Mouse (Mus musculus) large intestine, adult 2 months (tissue): ENCODE data around the gene Nog. TPM values are rescaled to one million over a fixed set of nuclear protein-coding genes. Genes with fewer than 3 reads are reported as not detected.

Experiments used
- DNase-seq: peaks from one replicate; pipeline ENCODE4 v3.0.0-alpha.2; 2012; ENCODE audit warnings: low read depth, low spot score
- WGBS: fragments of 180-500 bp; shearing (Covaris S2); methylation state at CpG from one replicate; pipeline ENCODE4 v1.1.7; 2018; 5-methylcytosine and 5-hydroxymethylcytosine counted together
- polyA plus RNA-seq: library from polyadenylated mRNA; depleted of rRNA; stranded (reverse); fragments of >200 nt; gene quantifications from 2 replicates; pipeline ENCODE4 v1.2.3, GENCODE M21; 2012; rRNA removed

Gene Nog
- polyA plus RNA-seq = 1.2 and 1.4 TPM in 2 replicates

DNA sequence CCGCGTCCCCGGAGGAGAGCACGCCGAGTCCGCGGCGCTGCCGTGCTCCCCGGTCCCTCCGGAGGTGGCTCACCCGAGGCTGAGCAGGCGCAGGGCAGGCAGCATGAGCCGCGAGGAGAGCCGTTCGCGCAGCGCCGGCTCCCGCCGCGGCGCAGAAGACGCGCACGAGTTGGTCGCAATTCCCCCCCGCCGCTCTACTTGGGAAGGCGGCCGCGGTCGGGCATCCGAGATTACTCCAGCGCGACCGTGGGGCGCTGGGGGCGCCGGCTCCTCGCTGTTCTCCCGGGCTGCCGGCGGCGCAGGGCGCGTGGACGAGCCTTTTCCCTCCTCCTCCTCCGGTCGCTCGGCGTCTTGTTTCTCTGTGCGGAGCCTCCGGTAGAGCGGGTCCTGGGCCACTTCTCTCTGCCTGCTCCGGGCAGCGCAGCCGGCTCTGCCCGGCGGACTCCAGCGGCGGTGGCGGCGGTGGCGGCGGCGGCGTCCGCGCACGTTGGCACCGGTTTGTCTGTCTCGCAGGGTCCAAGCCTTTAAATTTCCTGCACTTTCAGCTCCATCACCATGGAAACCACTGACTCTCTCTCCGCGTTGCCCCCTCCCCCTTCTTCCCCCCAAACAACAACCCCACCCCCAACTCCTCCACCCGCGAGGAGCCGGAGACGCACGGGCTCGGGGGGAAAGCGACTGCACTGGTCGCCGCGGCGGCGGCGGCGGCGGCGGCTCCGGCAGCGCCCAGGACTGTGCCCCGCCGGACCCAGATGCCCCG lies at the start of gene Nog:
TSS of gene Nog (minus strand) at position 277 of the 760 bp plus-strand sequence.
- WGBS = 1% methylated on average over 97 of the region's 97 CpGs
- DNase-seq = no peak

DNA sequence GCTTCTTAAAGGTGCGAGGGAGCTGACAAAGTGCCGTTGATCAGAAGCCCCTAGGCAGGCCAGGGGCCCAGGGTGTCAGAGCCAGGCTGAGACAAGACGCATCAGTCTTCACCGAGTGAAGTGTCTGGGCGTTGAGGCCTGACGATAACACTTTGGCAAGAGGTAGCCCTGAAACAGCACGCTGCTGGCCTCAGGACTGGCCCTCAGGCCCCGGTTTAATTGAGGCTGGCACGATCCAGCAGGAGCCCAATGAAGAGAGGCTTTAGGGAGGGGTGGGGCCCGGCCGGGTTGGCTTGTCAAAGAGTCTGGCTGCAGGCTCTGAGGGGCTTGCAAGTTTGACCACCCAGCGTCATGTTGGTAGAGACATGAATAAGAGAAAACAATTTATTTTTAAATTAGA lies 38.1 kb upstream of the Nog start:
- WGBS = 67% methylated on average over 12 of the region's 12 CpGs
- no peak for DNase-seq

DNA sequence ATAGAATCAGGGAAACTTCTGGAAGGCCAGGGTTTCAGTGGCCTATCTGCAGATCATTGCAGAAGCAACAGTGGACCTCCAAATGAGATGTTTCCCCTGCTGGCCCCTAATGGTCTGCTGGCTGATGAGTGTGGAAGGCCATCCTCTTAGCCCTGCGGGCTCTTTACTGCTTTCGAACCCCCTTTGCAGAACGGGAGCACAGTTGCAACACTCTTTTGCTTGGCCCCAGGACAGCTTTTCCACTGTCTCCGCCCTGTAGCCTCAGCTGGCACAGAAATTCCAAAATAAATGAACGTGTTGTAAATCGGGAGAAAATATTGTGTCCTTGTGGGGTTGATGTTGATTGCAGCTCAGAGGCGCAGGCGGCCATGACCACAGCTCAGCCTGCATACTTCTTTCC lies 37.7 kb upstream of the Nog start:
- DNase-seq = no peak
- WGBS = 68% methylated on average over 8 of the region's 8 CpGs

DNA sequence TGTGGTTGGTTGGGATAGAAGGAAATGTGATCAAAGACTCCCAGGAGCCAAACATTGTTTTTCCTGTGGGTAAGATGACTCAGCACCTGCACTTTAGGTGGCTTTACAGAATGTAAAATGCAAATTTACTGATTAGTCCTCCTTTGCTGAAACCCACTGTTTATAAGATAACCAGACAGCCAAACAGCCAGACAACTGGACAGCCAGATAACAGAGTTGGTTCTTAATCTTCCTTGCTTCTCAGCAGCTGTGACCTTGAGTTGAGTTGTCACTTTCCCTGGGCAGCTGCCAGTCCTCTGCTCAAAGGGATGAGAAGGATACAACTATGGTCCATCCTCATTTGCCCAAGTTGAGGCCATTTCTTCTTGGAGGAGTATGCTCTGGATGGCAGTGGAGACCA lies 35.8 kb upstream of the Nog start:
- no peak for DNase-seq

DNA sequence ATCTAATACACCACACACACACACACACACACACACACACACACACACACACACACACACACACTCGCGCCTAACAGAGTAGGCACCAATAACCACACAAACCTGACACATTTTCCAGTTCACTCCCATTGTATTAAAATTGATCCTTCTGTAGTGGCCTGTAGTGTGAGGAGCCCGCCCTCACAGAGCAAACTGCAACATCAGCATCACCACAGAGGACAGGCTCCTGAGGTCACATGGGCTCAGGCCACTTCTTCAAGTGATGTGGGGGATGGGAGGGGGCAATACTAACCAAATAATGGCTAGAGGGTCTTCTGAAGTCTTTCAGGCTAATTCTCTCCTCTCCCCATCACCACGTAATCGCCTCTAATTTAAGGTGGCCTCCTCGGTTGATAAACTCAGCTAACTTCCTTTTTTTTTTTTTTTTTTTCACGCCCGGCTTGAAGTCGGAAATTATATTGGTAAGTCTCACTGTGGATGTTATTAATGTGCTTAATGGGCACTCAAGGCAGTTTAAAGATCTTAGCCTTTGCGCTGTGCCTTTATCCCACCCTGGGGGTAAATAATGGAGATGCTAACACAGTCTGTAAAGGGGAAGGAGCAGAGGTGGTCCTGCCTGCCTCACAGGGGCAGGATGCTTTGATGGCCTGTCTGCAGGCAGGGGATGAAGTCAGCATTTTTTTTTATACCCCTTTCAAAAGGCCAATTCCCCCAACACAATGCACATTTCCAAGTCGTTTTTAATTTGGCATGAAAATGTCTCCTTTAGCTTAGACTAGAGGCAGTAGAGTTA lies 25.2 kb upstream of the Nog start:
- DNase-seq = no peak
- 56% methylated on average over 11 of the region's 11 CpGs for whole genome bisulfite sequencing

DNA sequence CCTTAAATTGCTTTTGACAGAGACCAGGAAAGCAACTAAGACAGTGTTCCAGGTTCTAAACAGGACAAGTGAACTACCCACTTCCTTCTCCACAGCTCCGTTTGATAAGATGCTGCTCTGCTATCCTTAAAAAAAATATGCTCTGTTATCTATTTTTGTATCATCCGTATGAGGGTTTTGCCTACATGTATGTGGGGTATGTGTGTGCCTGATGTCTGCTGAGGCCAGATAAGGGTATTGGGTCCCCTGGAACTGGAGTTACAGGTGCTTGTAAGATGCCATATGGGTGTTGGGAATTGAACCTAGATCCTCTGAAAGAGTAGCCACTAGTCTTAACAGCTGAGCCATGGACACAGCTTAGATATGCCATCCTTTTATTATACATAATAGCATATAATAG lies 19.6 kb upstream of the Nog start:
- 93% methylated on average over 2 of the region's 2 CpGs for WGBS
- DNase-seq = no peak

DNA sequence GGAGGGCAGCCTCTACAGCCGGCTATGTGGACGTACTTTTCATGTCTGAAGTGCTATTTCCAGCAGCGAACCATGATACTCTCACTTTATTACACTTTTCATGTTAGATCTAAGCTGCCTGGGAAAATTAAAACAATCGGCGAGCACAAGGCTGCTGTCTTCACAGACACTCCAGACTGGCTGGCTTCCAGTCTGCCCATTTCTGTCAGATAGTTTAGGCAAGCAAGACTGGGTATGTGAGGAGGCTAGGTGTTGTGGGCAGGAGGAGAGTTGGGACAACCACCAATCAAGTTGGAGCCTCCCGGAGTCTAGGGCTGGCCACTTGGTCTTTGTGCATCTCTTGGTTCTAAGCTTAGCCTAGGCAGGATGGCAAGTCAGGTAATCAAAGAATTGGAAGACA lies 17.5 kb upstream of the Nog start:
- no peak for DNase-seq
- 61% methylated on average over 6 of the region's 6 CpGs for whole genome bisulfite sequencing

DNA sequence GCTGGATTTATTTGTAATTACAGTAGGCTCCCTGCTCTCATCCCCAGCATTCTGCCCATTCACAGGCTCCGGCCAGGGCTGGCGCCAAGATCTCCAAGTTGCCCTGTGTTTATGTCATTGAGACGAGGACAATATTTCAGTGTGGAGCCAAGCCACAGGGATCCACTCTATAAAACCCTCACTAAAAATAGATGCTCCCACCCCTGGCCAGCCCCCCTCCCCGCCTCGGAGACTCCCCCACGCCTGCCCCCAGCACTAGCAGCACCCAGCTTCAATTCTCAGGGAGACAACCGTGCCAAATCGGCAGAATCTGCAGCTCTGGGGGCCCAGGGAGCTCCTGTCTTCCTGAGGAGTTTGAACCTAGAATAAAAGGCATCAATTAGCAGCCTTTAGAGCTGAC lies 16.2 kb upstream of the Nog start:
- WGBS = 21% methylated on average over 8 of the region's 8 CpGs
- no peak for DNase-seq

DNA sequence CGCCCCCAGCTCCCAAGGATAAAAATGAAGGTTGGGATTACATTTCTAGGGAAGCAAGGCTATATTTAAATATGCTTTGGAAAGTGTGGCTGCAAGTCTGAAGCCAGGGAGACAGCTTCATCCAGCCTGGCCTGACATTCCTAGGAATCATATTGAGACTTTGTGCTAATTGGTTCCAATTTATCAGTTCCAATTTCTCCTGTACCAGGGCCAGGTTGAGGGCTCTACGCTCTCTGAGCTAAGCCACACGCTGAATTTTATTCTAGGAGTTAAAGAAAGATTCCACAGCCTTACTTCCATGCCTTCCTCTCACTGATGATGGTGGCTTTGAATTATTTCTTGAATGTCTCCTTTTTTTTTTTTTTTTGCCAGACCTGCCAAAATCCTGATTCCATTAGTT lies 15.6 kb upstream of the Nog start:
- 64% methylated on average over 3 of the region's 3 CpGs for WGBS
- no peak for DNase-seq

DNA sequence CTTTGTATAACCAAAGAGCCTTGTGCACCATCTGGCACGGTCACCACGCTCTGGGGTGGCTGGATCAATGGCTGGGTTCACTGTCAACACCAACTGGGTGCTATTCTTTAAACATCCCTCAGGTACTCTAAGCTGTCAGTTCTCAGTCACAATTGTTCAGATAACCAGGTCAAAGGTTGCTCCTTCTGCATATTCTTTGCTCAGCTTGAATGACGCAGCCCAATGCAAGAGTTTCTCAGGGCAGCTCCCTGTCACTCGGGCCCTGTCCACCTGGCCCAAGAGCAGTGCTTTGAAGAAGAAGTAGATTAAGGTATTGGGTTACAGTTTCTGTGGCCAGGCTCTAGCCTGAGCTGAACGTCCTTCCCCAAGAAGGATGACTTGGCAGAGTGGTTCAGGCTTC lies 12.2 kb upstream of the Nog start:
- WGBS = 54% methylated on average over 5 of the region's 5 CpGs
- DNase-seq = no peak

DNA sequence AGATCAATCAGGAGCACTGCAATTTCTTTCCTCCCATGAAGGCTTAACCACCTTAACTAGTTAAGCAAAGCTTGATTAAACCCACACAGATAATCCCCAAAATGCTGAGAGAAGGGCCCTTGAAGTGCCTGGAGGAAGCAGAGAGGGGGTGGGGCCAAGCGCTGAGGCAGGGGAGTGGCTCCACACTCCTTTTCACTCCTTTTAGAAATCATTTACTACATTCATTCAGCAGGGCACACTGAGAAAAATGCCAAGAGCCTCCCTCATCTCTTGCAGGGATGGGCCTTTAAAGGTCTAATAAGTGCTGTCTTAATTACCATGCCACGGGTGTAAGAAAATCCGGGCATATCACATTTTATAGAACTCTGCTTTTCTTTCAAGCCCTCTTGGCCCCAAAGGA lies 10.2 kb upstream of the Nog start:
- WGBS = 10% methylated on average over 3 of the region's 3 CpGs

DNA sequence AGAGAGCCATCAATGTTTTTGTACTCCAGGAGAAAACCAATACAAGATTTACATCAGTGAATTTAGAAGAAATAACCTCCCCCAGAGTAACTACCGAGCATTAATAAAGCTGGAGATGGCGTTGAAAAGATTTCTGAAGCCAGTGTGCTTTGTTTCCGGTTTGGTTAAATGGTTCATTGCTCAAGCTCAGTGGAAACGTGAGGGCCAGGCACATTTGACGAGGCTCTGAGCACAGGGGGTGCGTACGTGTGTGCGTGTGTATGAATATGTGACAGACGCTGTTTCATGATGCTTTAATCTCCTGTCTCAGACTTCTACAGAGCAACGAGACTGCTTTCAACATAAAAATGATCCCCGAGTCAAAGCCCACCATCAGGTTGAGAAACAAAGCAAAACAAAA lies 8.1 kb upstream of the Nog start:
- 81% methylated on average over 11 of the region's 11 CpGs for WGBS
- DNase-seq = no peak

More for the DNA sequence above, 10.2 kb upstream of the Nog start:
- no peak for DNase-seq

DNA sequence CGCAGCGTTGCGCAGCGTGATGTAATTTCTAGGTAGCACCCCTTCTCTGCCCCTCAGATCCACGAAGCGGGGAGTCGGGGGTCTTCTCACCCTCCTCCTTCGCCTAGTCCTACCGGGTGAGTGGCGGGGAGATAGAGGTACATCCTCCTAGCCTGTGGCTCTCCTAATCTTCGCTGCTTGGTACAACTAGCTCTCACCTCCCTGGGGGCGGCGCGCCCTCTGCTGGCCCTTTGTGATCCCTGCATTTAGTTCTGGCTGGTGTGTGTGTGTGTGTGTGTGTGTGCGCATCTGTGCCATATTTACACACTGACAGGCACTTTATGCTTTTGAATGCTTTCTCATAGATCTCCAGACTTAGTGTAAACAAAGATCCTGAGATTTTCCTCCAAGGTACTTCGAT lies 1.3 kb upstream of the Nog start:
- WGBS = 2% methylated on average over 16 of the region's 16 CpGs
- DNase-seq = peak; percentile 32

DNA sequence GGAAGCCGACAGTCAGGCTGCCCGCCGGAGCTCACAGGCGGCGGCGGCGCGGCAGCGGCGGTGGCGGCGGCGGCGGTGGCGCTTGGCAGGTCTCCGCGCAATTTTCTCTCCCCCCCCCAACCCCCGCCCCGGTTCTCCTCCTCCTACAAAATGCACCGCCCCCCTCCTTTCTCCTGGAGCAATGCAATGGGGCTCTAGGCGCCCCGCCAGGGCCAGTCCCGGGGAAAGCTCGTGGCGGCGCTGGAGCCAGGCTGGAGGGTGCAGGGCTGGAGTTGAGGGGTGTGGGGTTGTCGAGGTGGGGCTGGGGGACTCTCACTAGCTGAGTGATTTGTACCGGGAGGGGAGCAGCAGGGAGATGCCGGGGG lies 666 bp upstream of the Nog start:
- WGBS = 1% methylated on average over 29 of the region's 29 CpGs
- DNase-seq = no peak

DNA sequence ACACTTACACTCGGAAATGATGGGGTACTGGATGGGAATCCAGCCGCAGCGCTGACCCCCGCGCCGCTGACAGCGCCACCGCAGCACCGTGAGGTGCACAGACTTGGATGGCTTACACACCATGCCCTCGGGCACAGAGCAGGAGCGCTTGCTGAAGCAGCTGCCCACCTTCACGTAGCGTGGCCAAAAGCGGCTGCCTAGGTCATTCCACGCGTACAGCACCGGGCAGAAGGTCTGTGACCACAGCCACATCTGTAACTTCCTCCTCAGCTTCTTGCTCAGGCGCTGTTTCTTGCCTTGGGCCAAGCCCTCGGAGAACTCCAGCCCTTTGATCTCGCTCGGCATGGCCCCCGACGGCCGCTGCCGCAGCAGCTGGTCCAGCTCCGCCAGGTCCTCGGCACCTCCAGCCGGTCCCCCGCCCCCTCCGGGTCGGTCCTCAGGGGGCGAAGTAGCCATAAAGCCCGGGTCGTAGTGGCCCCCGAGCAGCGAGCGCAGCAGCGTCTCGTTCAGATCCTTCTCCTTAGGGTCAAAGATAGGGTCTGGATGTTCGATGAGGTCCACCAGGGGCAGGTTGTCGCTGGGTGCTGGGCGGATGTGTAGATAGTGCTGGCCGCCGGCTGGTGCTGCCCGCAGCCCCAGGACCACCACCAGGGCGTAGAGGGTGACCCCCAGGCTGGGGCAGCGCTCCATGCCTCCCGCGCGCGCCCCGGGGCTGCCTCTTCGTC lies 639 bp downstream of the Nog start:
- no peak for DNase-seq

DNA sequence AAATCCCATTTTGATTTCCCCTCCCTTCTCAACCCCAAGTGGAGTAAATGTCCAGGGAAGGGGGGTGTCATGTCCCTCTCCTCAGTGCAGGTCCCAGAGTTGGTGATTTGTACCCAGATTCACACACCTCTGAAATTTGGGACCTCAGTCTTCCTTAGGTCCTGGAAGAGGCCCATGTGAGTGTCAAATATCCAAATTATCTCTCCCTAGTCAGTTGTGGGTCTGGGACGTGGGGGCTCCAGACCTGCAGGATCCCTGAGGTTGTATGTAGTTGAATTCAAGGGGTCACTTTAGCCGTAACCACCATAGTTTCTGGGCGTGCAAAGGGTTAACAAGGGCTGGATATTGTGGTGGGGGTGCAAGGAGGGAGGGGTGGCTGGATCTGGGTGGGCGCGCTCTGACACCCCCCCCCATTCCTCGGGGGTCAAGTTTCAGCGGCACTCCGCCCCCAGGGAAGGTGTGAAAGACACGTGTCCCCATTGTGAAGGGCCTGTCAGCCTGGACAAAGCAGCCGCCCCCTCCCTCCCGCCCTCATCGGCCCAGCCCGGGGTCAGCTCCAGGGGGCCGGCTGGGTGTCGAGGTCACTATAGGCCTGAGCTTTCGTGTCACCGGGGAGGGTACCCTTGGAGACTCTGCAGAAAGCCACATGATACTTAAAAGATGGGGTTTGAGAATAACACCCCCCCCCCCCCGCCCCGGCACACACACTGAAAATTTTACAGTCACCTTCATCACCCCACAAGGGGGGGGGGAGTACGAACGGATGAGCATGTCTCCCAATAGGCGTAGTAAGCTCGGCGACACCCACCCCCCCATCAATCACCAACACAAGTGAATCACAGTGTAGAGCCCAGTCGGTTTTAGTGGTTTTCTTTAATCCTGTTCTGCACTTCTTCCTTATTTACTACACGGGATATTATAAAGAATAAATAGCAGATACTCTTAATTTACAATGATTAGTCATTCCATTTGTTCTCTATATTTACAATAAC lies 2.1 kb downstream of the Nog start:
- DNase-seq = no peak
- WGBS = 5% methylated on average over 26 of the region's 26 CpGs

More for the DNA sequence above, 639 bp downstream of the Nog start:
- WGBS = 2% methylated on average over 53 of the region's 53 CpGs

DNA sequence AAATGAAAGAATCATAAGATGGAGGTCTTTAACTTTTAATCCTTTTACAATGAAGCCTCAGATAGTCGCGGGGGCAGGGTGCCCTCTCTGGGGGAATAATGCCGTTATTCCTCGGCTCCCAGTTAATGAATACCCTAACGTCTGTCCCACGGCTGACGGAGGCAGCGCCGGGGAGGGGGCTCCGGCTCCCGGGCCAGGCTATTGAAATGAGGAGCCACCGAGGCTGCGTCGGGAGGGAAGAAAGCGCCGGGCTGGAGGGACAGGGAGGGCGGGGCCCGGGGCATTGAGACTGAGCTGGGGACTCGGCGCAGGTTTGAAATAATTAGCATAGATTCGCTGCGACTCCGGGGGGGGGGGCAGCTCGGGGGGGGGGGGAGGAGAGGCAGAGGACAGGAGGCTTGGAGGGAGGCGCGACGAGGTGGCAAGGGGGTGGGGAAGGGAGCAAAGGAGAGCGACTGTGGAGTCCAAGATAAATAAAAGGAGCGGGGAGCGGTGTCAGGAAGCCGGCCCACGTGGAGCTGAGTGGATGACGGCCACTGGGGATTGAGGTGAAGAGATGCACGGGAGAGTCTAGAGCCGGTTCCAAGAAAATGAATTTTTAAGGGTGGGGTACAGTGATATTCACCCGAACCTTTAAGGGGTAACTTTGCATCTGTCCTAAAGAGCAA lies 2.9 kb downstream of the Nog start:
- no peak for DNase-seq
- WGBS = 2% methylated on average over 30 of the region's 36 CpGs

DNA sequence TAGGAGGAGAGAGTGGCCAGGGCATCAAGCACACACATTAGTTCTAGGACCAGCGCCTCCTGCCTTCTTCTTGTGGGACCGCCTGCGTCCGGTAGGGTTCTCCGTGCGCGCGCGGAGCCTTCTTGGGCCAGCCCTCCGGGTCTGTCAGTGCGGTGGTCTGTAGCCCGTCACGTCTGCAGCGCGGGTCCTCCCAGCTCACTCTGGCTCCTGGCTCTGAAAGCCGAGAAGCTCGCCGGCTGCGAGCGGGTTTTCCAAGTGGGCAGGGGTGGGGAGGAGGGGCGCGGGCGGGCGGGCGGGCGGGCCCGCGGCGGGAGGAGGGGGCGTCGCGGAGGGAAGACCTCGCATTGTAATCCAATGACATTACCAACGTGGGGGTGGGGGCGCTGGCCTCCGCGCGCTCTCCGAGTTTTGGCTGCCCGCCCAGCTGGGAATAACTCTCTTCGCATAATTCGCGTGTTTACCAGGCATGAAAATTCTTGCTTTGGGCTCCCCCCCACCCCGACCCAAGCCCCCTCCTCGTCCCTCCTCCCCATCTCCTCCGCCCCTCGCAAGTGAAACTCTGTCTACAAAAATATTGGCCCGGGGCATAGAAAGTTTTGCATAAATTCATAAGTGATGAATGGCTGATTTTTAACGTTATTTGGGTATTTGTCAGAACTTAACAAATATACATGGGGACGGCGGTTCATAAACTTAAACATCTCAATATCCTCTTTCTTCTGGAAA lies 3.7 kb downstream of the Nog start:
- DNase-seq = no peak
- 2% methylated on average over 41 of the region's 51 CpGs for WGBS
